Mouse (Mus musculus): ENCODE results near the gene Gm10320. TPM values are rescaled to one million over a fixed set of nuclear protein-coding genes. Genes with fewer than 3 reads are reported as not detected.

Gm10320 gene
- total RNA-seq, 2 experiments from 2014 or later = not detected

DNA sequence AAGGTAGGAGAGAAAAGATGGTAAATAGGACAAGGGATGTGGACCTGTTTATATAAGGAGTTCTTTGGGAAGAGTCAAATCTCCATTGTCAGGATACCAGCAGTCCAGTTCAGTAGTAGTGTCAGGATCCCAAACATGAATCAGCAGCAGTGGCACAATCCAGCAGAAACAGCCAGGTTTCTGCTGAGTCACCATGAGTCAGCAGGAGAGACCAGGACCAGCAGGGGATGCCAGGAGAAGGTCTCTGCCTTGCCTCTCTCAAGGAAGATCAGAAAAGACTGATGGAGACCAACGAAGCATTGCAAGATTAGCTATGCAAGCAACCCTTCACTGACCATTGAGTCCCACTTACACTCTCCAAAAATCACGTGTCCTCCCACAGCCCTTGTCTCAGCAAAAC, 35.4 kb downstream of the Gm10320 start:
- DNase-seq = no peak

GRCm38 (mm10) chr13:98455646-98456045, 36.2 kb downstream of the Gm10320 start:
- no peak for DNase-seq

- no peak for DNase-seq
These were observed 37.4 kb downstream of the Gm10320 start for GRCm38 (mm10) chr13:98454224-98454967.

GRCm38 (mm10) chr13:98453146-98453545, 38.7 kb downstream of the Gm10320 start:
- DNase-seq = no peak

DNA sequence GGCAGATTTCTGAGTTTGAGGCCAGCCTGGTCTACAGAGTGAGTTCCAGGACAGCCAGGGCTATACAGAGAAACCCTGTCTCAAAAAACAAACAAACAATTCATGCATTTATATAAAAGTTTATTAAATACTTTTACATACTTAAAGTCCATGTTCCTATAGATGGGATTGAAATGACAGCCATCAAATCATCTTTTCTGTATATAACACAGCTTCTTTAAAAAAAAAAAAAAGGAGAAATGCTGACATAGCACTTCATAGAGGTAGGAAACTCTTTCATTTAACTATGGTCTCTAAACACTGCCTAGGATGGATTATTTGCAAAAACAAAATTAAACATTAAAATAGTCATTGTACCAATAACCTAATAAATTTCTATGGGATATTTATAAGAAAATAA, 43.1 kb downstream of the Gm10320 start:
- DNase-seq = no peak

DNA sequence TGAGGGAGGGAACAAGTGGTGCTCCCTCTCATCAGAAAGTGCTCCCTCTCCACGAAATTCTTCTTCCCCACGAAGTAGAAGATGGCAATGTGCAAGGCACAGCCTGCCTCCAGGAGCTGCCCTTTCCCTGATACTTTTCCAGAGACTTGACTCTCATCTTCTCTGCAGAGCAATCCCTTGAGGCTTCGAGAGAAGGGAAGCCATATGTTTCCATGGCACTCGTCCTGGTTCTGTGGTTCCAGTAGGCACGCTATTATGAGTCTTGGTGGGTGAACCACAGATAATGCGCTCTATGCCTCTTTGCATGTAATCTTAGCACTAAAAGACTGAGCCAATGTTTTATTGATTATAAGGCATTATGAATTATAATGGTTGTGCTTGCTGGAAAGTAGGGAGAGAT, 44.1 kb downstream of the Gm10320 start:
- no peak for DNase-seq

DNA sequence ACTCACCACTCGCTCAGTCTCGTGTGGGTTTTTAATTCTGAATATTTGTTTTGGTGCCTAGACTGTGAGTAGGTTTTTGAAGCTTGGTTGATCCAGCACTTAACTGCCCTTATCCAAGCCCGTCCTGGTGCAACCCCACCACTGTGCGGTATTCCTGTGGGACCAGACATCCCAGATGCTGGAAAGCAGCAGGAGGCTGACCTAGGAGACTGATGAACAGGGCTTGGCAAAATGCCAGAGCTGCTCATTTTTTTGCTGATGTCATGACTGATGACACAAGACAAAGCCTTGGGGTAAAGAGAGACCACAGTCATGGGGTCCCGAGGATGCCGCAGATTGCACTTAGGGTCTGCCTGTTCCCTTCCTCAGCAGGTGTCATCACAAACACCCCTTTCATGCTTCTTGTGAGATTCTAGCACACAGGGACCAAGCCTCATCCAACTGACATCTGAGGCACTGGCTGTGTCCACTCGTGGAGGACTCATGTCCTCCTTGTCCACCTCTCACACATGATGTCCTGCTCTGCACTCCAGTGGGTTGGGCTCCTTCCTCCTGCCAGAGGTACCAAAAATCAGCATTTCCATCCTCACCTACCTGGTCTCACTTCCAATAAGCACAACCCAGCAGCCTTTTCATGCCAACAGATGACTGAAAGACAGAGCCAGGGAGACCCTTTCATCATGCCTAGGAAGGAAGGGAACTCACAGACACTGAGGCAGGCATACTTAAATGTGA, 46.2 kb downstream of the Gm10320 start:
- no peak for DNase-seq

DNA sequence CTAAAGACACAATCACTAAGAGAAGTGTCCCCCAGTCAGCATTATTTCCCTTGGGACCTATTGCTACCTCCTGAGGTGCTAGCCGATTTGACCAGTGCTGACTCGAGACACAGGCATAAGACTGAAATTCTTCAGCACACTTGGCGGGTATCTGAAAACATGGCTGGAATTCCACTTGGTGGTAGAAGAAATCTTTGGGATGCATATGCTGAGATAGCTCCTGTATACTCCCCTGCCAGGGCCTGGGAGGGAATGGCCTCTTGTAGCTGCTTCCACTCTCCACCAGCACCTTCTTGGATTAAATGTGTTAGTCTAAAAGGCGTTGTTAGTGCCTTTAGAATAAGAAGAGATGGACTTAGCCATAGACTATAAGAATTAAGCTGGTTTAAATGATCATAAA, 50.8 kb downstream of the Gm10320 start:
- DNase-seq = no peak

- DNase-seq = peak; percentile 37
These were observed 51.4 kb downstream of the Gm10320 start for GRCm38 (mm10) chr13:98440293-98440952.

Other genes starting within 250 kb of the Gm10320 start
- gene Utp15, start 229.0 kb downstream of the Gm10320 start, total RNA-seq (2021) = 10 to 100 TPM in 1 of 2 experiments, 1 to 10 TPM in 1; 9.7 to 11.6 TPM
- gene Ankra2, start 228.9 kb downstream of the Gm10320 start, total RNA-seq (2021) = 10 to 100 TPM; 20.8 to 21.8 TPM
- gene Gm21976, start 212.1 kb downstream of the Gm10320 start, total RNA-seq (2021) = not detected
- 100 to 1,000 TPM; 291 to 301 TPM for gene Btf3, start 175.0 kb downstream of the Gm10320 start, total RNA-seq (2021)
- under 1 TPM; 0.14 to 0.24 TPM for gene Foxd1, start 137.8 kb downstream of the Gm10320 start, total RNA-seq (2021)
- gene Tmem174, start 145.4 kb upstream of the Gm10320 start, total RNA-seq (2021) = not detected
- 10 to 100 TPM in 1 of 2 experiments, 1 to 10 TPM in 1; 8.8 to 12.3 TPM for gene Tmem171, start 202.8 kb upstream of the Gm10320 start, total RNA-seq (2021)

Measured in heart, postnatal 4 days (tissue).